In the genomic region with DNA sequence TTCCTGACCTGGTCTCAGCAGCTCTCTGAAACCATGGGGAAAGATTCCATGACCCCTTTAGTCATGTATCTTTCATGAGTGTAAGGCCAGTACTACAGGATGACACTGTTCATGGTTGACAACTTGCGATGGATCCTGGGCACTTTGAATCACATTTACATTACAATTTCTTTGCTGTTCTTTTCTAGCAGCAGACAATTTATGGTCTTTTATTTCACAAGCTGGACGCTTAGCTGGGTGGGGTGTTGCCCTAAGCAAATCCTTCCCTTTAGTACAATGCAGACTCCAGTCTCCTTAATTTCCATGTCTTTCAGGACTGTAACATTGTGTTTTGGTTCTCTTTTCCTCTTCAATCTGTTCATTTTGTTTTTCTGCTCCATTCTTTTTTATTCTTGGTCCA, we compare ENCODE assay signal across 14 mouse cellular contexts.
"Had no signal": no experiment of that assay in that cellular context is flagged by ENCODE, and none has a peak within 500 bp of the region (broad histone marks: within the 10 kb centered on the region; RNA-seq: fewer than 3 reads in every experiment).

No protein-coding gene starts in this region.

- H3K27ac ChIP-seq: macrophage; midbrain, embryonic 13.5 days; midbrain, embryonic 15.5 days; neural tube, embryonic 12.5 days had no signal

- H3K27me3 ChIP-seq: megakaryocyte, embryonic 14.5 days; midbrain, embryonic 13.5 days; midbrain, embryonic 15.5 days; neural tube, embryonic 12.5 days had no signal

- H3K9me3 ChIP-seq: midbrain, embryonic 15.5 days; neural tube, embryonic 12.5 days had no signal

- H3K4me1 ChIP-seq: megakaryocyte, embryonic 14.5 days; midbrain, embryonic 13.5 days; midbrain, embryonic 15.5 days; neural tube, embryonic 12.5 days had no signal

- H3K4me3 ChIP-seq: megakaryocyte, embryonic 14.5 days; midbrain, embryonic 13.5 days; midbrain, embryonic 15.5 days; neural tube, embryonic 12.5 days had no signal

- DNase-seq: lung, adult 18-20 months; lung, embryonic 14.5 days; lung, postnatal 10 days; right cerebral cortex, postnatal 25 days; right cerebral cortex, postnatal 4 days; spleen, adult 18-20 months; thymus, adult 18-20 months; thymus, postnatal 14 days; thymus, postnatal 36 days had no signal

- H3K36me3 ChIP-seq: midbrain, embryonic 13.5 days; midbrain, embryonic 15.5 days; neural tube, embryonic 12.5 days had no signal

- H3K9ac ChIP-seq: lung, embryonic 14.5 days; midbrain, embryonic 13.5 days; midbrain, embryonic 15.5 days; neural tube, embryonic 12.5 days had no signal
